Mouse (Mus musculus) spleen, postnatal 4 days (tissue): ENCODE measurements around the gene Spib.

Source experiments
- DNase-seq, 2 experiments: peaks; one replicate each; pipeline ENCODE4 v3.0.0; 2022; ENCODE audit warnings: low spot score in 2 of 2

Gene Spib

GRCm38 (mm10) chr7:44531946-44532732, at the start of gene Spib:
Gene Spib (minus strand): TSS chr7:44532071.
- peak; percentile 67 to 79 for DNase-seq

GRCm38 (mm10) chr7:44581637-44582036, 49.8 kb upstream of the Spib start:
- no peak for DNase-seq

- DNase-seq = no peak
These were observed 44.5 kb upstream of the Spib start for GRCm38 (mm10) chr7:44576333-44576844.

- DNase-seq = no peak
These were observed 41.1 kb upstream of the Spib start for GRCm38 (mm10) chr7:44572956-44573484.

- DNase-seq = peak; percentile 70 to 77
These were observed 40.4 kb upstream of the Spib start, which contains the start of gene Napsa for GRCm38 (mm10) chr7:44572213-44572701. Gene Napsa (plus strand): TSS chr7:44572380.

GRCm38 (mm10) chr7:44571811-44572210, 39.9 kb upstream of the Spib start:
- DNase-seq = no peak

- no peak for DNase-seq
These were observed 39.1 kb upstream of the Spib start for GRCm38 (mm10) chr7:44570989-44571388.

- DNase-seq = no peak
These were observed 36.9 kb upstream of the Spib start for GRCm38 (mm10) chr7:44568803-44569202.

GRCm38 (mm10) chr7:44565414-44565813, 33.5 kb upstream of the Spib start:
- no peak for DNase-seq

- no peak for DNase-seq
These were observed 32.6 kb upstream of the Spib start for GRCm38 (mm10) chr7:44564486-44564885.

GRCm38 (mm10) chr7:44563284-44563683, 31.4 kb upstream of the Spib start:
- DNase-seq = no peak

GRCm38 (mm10) chr7:44560435-44561400, 28.8 kb upstream of the Spib start:
- peak; percentile 80 to 89 for DNase-seq

- no peak for DNase-seq
These were observed 25.8 kb upstream of the Spib start for GRCm38 (mm10) chr7:44557629-44558028.

- peak; percentile 95 to 97 for DNase-seq
These were observed 22.0 kb upstream of the Spib start, which contains the start of gene Nr1h2 for GRCm38 (mm10) chr7:44553826-44554225. Gene Nr1h2 (minus strand): TSS chr7:44553951.

- peak; percentile 91 to 96 for DNase-seq
These were observed 21.4 kb upstream of the Spib start for GRCm38 (mm10) chr7:44553196-44553764.

GRCm38 (mm10) chr7:44552141-44552908, 20.5 kb upstream of the Spib start:
- peak in 1 of 2 experiments; percentile 65 for DNase-seq

- DNase-seq = peak in 1 of 2 experiments; percentile 68
These were observed 19.9 kb upstream of the Spib start for GRCm38 (mm10) chr7:44551731-44552130.

- DNase-seq = no peak
These were observed 19.4 kb upstream of the Spib start for GRCm38 (mm10) chr7:44551301-44551700.

- DNase-seq = no peak
These were observed 18.5 kb upstream of the Spib start for GRCm38 (mm10) chr7:44550409-44550678.

- peak in 1 of 2 experiments; percentile 64 for DNase-seq
These were observed 17.9 kb upstream of the Spib start for GRCm38 (mm10) chr7:44549621-44550408.
